Mouse (Mus musculus) CH12.LX (cell line): ENCODE results near the gene Prkci. TPM values are rescaled to one million over a fixed set of nuclear protein-coding genes. Genes with fewer than 3 reads are reported as not detected.

Experiments
- DNase-seq: peaks from one replicate; pipeline ENCODE4 v3.0.0-alpha.2; 2013; ENCODE audit errors: extremely low read depth
- H3K27ac ChIP-seq: 2 replicates; pipeline ENCODE4 v1.5.1; 2012; ENCODE audit warnings: low read depth, mild to moderate bottlenecking, control low read depth, moderate library complexity; ENCODE audit not compliant: insufficient read depth
- H3K27me3 ChIP-seq: replicated peaks from 2 replicates; pipeline ENCODE3; 2012; ENCODE audit warnings: inconsistent platforms
- H3K36me3 ChIP-seq, 2 experiments: replicated peaks in 1 of 2; 2 replicates each; pipeline versions ENCODE3 to v1.6.1; 2012; ENCODE audit warnings: inconsistent platforms in 1 of 2, low read length in 1 of 2, mild to moderate bottlenecking in 1 of 2, mixed read lengths in 1 of 2, moderate library complexity in 1 of 2; ENCODE audit not compliant: control insufficient read depth in 1 of 2, insufficient read depth in 1 of 2
- H3K4me1 ChIP-seq, 2 experiments: 2 replicates each; pipeline ENCODE4 v1.6.1; 2012; ENCODE audit warnings: inconsistent platforms in 1 of 2, moderate library complexity in 1 of 2; ENCODE audit not compliant: insufficient read depth in 2 of 2, control insufficient read depth in 1 of 2
- H3K4me2 ChIP-seq: 2 replicates; pipeline ENCODE4 v1.6.1; 2012; ENCODE audit warnings: low read depth, mild to moderate bottlenecking, control low read depth; ENCODE audit not compliant: poor library complexity, insufficient read depth, severe bottlenecking
- H3K4me3 ChIP-seq, 3 experiments: fragments of 150-350 bp in 1 of 3; sonication (generic) in 1 of 3; replicated peaks in 1 of 3; 2 replicates each; pipeline versions ENCODE3 to v1.5.1; 2011 to 2012; ENCODE audit warnings: low read depth in 2 of 3, low read length in 2 of 3, mild to moderate bottlenecking in 2 of 3, moderate library complexity in 2 of 3, control low read depth in 1 of 3, improper control_type of control experiment in 1 of 3, inconsistent platforms in 1 of 3, mixed read lengths in 1 of 3; ENCODE audit not compliant: poor library complexity in 1 of 3
- H3K79me2 ChIP-seq: replicated peaks from 2 replicates; pipeline ENCODE4 v1.6.1; 2012; ENCODE audit warnings: mild to moderate bottlenecking, moderate library complexity; ENCODE audit not compliant: control insufficient read depth, poor library complexity, insufficient read depth, severe bottlenecking; ENCODE audit errors: extremely low read depth
- H3K9ac ChIP-seq: 2 replicates; pipeline ENCODE4 v1.6.1; 2012; ENCODE audit warnings: low read depth, mild to moderate bottlenecking, control low read depth, moderate library complexity; ENCODE audit not compliant: insufficient read depth
- H3K9me3 ChIP-seq: replicated peaks from 2 replicates; pipeline ENCODE3; 2012; ENCODE audit warnings: low read length, inconsistent platforms, mixed read lengths
- BHLHE40 ChIP-seq: IDR thresholded peaks from 2 replicates; pipeline ENCODE4 v1.6.1; 2011; ENCODE audit warnings: mild to moderate bottlenecking, low read depth, low read length, improper control_type of control experiment
- CHD1 ChIP-seq: IDR thresholded peaks from 2 replicates; pipeline ENCODE4 v1.6.1; 2012; ENCODE audit warnings: low read depth, low read length, improper control_type of control experiment, inconsistent platforms
- CHD2 ChIP-seq: IDR thresholded peaks from 2 replicates; pipeline ENCODE4 v1.6.1; 2011; ENCODE audit warnings: low read length, improper control_type of control experiment
- CTCF ChIP-seq, 2 experiments: IDR thresholded peaks in 1 of 2; conservative IDR thresholded peaks in 1 of 2; 2 replicates each; pipeline ENCODE4 v1.5.1; 2011 to 2012; ENCODE audit warnings: low read depth in 2 of 2, low read length in 2 of 2, improper control_type of control experiment in 1 of 2, inconsistent platforms in 1 of 2, mild to moderate bottlenecking in 1 of 2, moderate library complexity in 1 of 2
- ELF1 ChIP-seq: IDR thresholded peaks from 2 replicates; pipeline ENCODE4 v1.6.1; 2014; ENCODE audit warnings: low read depth, mild to moderate bottlenecking, inconsistent platforms, low read length, improper control_type of control experiment
- EP300 ChIP-seq: IDR thresholded peaks from 2 replicates; pipeline ENCODE4 v1.6.1; 2011; ENCODE audit warnings: low read length, improper control_type of control experiment
- IRF4 ChIP-seq: IDR thresholded peaks from 2 replicates; pipeline ENCODE4 v1.6.1; 2014; ENCODE audit warnings: low read depth, mild to moderate bottlenecking, inconsistent platforms, low read length, improper control_type of control experiment
- MAFK ChIP-seq: IDR thresholded peaks from 2 replicates; pipeline ENCODE4 v1.6.1; 2011; ENCODE audit warnings: low read length, improper control_type of control experiment; ENCODE audit not compliant: insufficient replicate concordance
- MAX ChIP-seq: IDR thresholded peaks from 2 replicates; pipeline ENCODE4 v1.6.1; 2011; ENCODE audit warnings: low read length, improper control_type of control experiment
- MAZ ChIP-seq: IDR thresholded peaks from 2 replicates; pipeline ENCODE4 v1.6.1; 2012; ENCODE audit warnings: low read depth, mild to moderate bottlenecking, inconsistent platforms, low read length, improper control_type of control experiment, moderate library complexity
- MEF2A ChIP-seq: IDR thresholded peaks from 2 replicates; pipeline ENCODE4 v1.6.1; 2014; ENCODE audit warnings: low read depth, mild to moderate bottlenecking, inconsistent platforms, low read length, improper control_type of control experiment, borderline replicate concordance
- MXI1 ChIP-seq: IDR thresholded peaks from 2 replicates; pipeline ENCODE4 v1.6.1; 2011; ENCODE audit warnings: mild to moderate bottlenecking, low read depth, low read length, improper control_type of control experiment
- NELFE ChIP-seq: IDR thresholded peaks from 2 replicates; pipeline ENCODE4 v1.6.1; 2011; ENCODE audit warnings: low read depth, low read length, improper control_type of control experiment
- NRF1 ChIP-seq: IDR thresholded peaks from 2 replicates; pipeline ENCODE4 v1.6.1; 2014; ENCODE audit warnings: low read depth, mild to moderate bottlenecking, inconsistent platforms, low read length, improper control_type of control experiment, moderate library complexity
- PAX5 ChIP-seq: IDR thresholded peaks from 2 replicates; pipeline ENCODE4 v1.6.1; 2012; ENCODE audit warnings: low read length, inconsistent platforms, mixed read lengths
- POLR2A ChIP-seq: IDR thresholded peaks from 2 replicates; pipeline ENCODE4 v1.6.1; 2011; ENCODE audit warnings: low read depth, mild to moderate bottlenecking, improper control_type of control experiment, low read length
- RAD21 ChIP-seq: IDR thresholded peaks from 2 replicates; pipeline ENCODE4 v1.6.1; 2011; ENCODE audit warnings: low read depth, mild to moderate bottlenecking, low read length, improper control_type of control experiment, moderate library complexity
- RCOR1 ChIP-seq: conservative IDR thresholded peaks from 2 replicates; pipeline ENCODE4 v1.6.1; 2012; ENCODE audit warnings: low read depth, mild to moderate bottlenecking, inconsistent platforms, low read length, improper control_type of control experiment
- SIN3A ChIP-seq: IDR thresholded peaks from 2 replicates; pipeline ENCODE4 v1.6.1; 2012; ENCODE audit warnings: low read length, improper control_type of control experiment, inconsistent platforms
- SMC3 ChIP-seq: IDR thresholded peaks from 2 replicates; pipeline ENCODE4 v1.6.1; 2011; ENCODE audit warnings: low read depth, low read length, improper control_type of control experiment
- UBTF ChIP-seq: IDR thresholded peaks from 2 replicates; pipeline ENCODE4 v1.6.1; 2012; ENCODE audit warnings: low read depth, mild to moderate bottlenecking, inconsistent platforms, low read length, improper control_type of control experiment, moderate library complexity
- USF1 ChIP-seq: IDR thresholded peaks from 2 replicates; pipeline ENCODE4 v1.6.1; 2014; ENCODE audit warnings: low read depth, mild to moderate bottlenecking, inconsistent platforms, low read length, improper control_type of control experiment
- USF2 ChIP-seq: conservative IDR thresholded peaks from 2 replicates; pipeline ENCODE4 v1.6.1; 2011; ENCODE audit warnings: low read depth, low read length, improper control_type of control experiment
- ZC3H11A ChIP-seq: IDR thresholded peaks from 2 replicates; pipeline ENCODE4 v1.6.1; 2012; ENCODE audit warnings: low read depth, mild to moderate bottlenecking, inconsistent platforms, low read length, improper control_type of control experiment
- ZKSCAN1 ChIP-seq: IDR thresholded peaks from 2 replicates; pipeline ENCODE4 v1.6.1; 2012; ENCODE audit warnings: low read depth, inconsistent platforms, low read length, improper control_type of control experiment, borderline replicate concordance
- ZMIZ1 ChIP-seq: IDR thresholded peaks from 2 replicates; pipeline ENCODE4 v1.6.1; 2012; ENCODE audit warnings: low read depth, mild to moderate bottlenecking, inconsistent platforms, low read length, improper control_type of control experiment
- dilution Hi-C: fragments of 300-500 bp; cut with MboI; formaldehyde crosslinking; loops from 2 replicates; pipeline ENCODE4 v1.14.3; 2020; ENCODE audit warnings: low sequenced_read_pairs; ENCODE audit not compliant: extremely low pct_unique_long_range_greater_than_20kb, extremely low pct_ligation_motif_present
- in situ Hi-C: fragments of 300-500 bp; cut with MboI; formaldehyde crosslinking; loops from 3 replicates; pipeline ENCODE4 v1.14.3; 2019; ENCODE audit warnings: low sequenced_read_pairs, low pct_ligation_motif_present, low pct_unique_long_range_greater_than_20kb, mixed read lengths
- polyA plus RNA-seq: library from polyadenylated mRNA; unstranded; fragments of >175 nt; gene quantifications from 2 replicates; pipeline ENCODE4 v1.2.1, GENCODE M21; 2012; ENCODE audit warnings: low read depth; ENCODE audit not compliant: insufficient read length
- total RNA-seq, 2 experiments: library from RNA; depleted of rRNA; stranded (reverse); fragments of 300-350 nt in 1 of 2; fragments of >200 nt in 1 of 2; gene quantifications; 2 replicates each; pipeline ENCODE4 v1.2.3; 2012 to 2014

Gene Prkci
- total and polyA plus RNA-seq, 3 experiments = 14.8 to 17.1 (median 16.7) TPM

DNA sequence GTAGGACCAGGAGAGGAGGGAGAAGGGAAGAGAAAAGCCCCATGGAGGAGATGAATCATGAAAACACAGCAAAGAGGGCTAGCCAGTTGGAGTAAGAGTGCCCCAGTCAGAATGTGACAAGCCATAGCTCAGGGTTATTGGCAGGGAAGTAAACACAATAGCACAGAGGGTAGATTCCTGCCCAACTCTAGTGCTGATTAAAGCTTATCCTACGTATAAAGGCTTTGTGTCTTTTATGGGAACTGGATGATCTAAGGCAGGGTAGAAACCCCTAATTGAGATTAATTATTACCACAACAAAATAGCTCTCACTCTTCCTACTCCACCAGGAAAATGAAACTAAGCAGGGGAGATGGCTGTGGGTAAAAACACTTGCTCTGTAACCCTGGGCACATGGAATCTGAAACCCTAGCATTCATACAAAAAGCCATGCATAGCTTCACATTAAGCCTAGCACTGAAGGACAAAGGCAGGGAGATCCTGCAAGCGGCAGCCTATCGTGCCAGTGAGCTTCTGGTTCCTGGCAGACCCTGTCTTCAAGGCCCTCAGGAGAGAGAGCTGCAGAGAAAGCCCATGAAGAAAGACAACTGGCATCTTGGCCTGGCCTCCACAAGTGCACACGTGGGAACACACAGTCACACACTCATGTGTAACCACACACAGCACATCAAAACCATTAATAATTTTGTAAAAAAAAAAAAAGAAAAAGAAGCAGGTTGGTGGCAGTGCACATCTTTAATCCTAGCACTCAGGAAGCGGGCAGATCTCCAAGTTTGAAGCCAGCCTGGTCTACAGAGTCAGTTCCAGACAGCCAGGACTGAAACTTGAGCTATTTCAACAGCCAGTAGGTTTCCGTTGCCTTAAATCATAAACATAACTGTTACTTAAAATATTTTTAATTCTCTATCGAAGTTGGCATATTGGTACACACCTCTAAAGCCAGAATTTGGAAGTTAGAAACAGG is 35.4 kb upstream of the Prkci start:
- in situ Hi-C loops (loop anchor here (25.0 kb wide), 1 partner anchor 98 kb away; the partner anchor contains the start of gene Gpr160), dilution Hi-C loops (no loop called here)
- Histone ChIP-seq H3K27me3 (no peaks in the 10 kb centered on the region), H3K4me3 (no peak overlapping the region), H3K36me3 (peaks cover 51 to 85% of the 10 kb centered on the region in 2 experiments), H3K9ac (no peak overlapping the region), H3K79me2 (peaks cover 4% of the 10 kb centered on the region), H3K27ac (no peak overlapping the region), H3K4me1 (no peaks in the 10 kb centered on the region), H3K9me3 (peaks cover 6% of the 10 kb centered on the region), H3K4me2 (no peak overlapping the region)
- no peak for DNase-seq
- TF ChIP-seq ZC3H11A (no peak), MXI1 (no peak), MAX (no peak), ZMIZ1 (no peak), USF2 (no peak), MAFK (no peak), USF1 (no peak), EP300 (no peak), CHD1 (no peak), MEF2A (no peak), NELFE (no peak), UBTF (no peak), IRF4 (no peak)

GRCm38 (mm10) chr3:30963100-30963499 is 32.4 kb upstream of the Prkci start:
- Histone ChIP-seq H3K79me2 (peaks cover 28% of the 10 kb centered on the region), H3K4me1 (peaks cover 5 to 10% of the 10 kb centered on the region in 2 experiments; a peak in 3 of 4 replicates), H3K27me3 (no peaks in the 10 kb centered on the region)
- dilution Hi-C loops = no loop called here
- TF ChIP-seq POLR2A = no peak
- TF ChIP-seq RCOR1 = no peak
- no peak for TF ChIP-seq ELF1
- TF ChIP-seq ZMIZ1 = no peak
- TF ChIP-seq CHD2 = no peak
- TF ChIP-seq MAZ = no peak
- TF ChIP-seq IRF4 = no peak
- TF ChIP-seq PAX5 = no peak
- TF ChIP-seq CTCF (conservative IDR thresholded peaks at IDR 0.05 in 1 of 2, IDR thresholded peaks at IDR 0.05 in 1 of 2; ENCODE audit: low read depth in 2 of 2, low read length in 2 of 2) = peak in 1 of 2 experiments; percentile 23; a peak in 2 of 4 replicates
- no peak for TF ChIP-seq ZKSCAN1
- TF ChIP-seq MXI1 = no peak
- TF ChIP-seq SIN3A = no peak
- TF ChIP-seq RAD21 = peak; percentile 17
- no peak for TF ChIP-seq ZC3H11A
- TF ChIP-seq SMC3 = 0 out of 2 replicates have a peak, but pooled peaks have one; percentile 12
- no peak for TF ChIP-seq BHLHE40
- no peak for TF ChIP-seq MAFK
- no peak for TF ChIP-seq NRF1
- TF ChIP-seq, all 38 proteins: peak for 3
- in situ Hi-C loops = loop anchor here (25.0 kb wide), 1 partner anchor 101 kb away; the partner anchor contains the start of gene Gpr160
- Histone ChIP-seq H3K9me3 (peaks cover 6% of the 10 kb centered on the region), H3K27ac (no peak overlapping the region), H3K36me3 (peaks cover 47 to 77% of the 10 kb centered on the region in 2 experiments), H3K4me2 (no peak overlapping the region), H3K9ac (no peak overlapping the region), H3K4me3 (no peak overlapping the region)
- no peak for DNase-seq
